In genomic region chr7:80323336-80323735, GRCm38 (mm10) we compare ENCODE assay signal across 7 mouse cellular contexts. TPM values are rescaled to one million over a fixed set of nuclear protein-coding genes. Genes with fewer than 3 reads are reported as not detected.
DNase-seq lines count a peak whose midpoint lies in the region; ATAC-seq and TF ChIP-seq lines count a peak whose summit lies in the region.

No protein-coding gene starts in this region.

- peaks cover 8% of the 10 kb centered on the region; the same call in 1 of the 2 replicates for H3K4me1 ChIP-seq in lung, postnatal 0 days (ENCODE audit: insufficient read depth, low read depth, low read length)
- H3K4me1 ChIP-seq in forebrain, embryonic 13.5 days, result peaks cover 24% of the 10 kb centered on the region
- peaks cover 17% of the 10 kb centered on the region for H3K4me1 ChIP-seq in limb, embryonic 13.5 days
- H3K4me1 ChIP-seq in stomach, embryonic 16.5 days (ENCODE audit: control insufficient read depth, insufficient read depth, low read length), result peaks cover 13% of the 10 kb centered on the region; the same call in 1 of the 2 replicates

- peak overlapping the region; percentile 63 for H3K4me3 ChIP-seq in lung, postnatal 0 days (ENCODE audit: low read depth, low read length)
- peak overlapping the region; percentile 64 for H3K4me3 ChIP-seq in forebrain, embryonic 13.5 days
- peak overlapping the region; percentile 64 for H3K4me3 ChIP-seq in limb, embryonic 13.5 days
- H3K4me3 ChIP-seq in stomach, embryonic 16.5 days (replicated peaks; ENCODE audit: low read length), result peak overlapping the region; percentile 61

- TF ChIP-seq EP300 in lung, postnatal 0 days (IDR thresholded peaks at IDR 0.05), result no peak

- DNase-seq in lung, postnatal 0 days (ENCODE audit: low spot score), result peak; percentile 33
- DNase-seq in lung, postnatal 25 days (ENCODE audit: low spot score), result no peak
- DNase-seq in thymus, adult 18-20 months, result no peak

- H3K27me3 ChIP-seq in lung, postnatal 0 days (replicated peaks; ENCODE audit: insufficient read depth, low read length), result no peaks in the 10 kb centered on the region
- no peaks in the 10 kb centered on the region for H3K27me3 ChIP-seq in forebrain, embryonic 13.5 days
- no peaks in the 10 kb centered on the region for H3K27me3 ChIP-seq in limb, embryonic 13.5 days
- no peaks in the 10 kb centered on the region for H3K27me3 ChIP-seq in stomach, embryonic 16.5 days (ENCODE audit: control insufficient read depth, insufficient read depth, low read length)

- H3K9me3 ChIP-seq in lung, postnatal 0 days (ENCODE audit: low read length), result no peaks in the 10 kb centered on the region
- no peaks in the 10 kb centered on the region for H3K9me3 ChIP-seq in forebrain, embryonic 13.5 days (replicated peaks)
- H3K9me3 ChIP-seq in limb, embryonic 13.5 days, result no peaks in the 10 kb centered on the region
- H3K9me3 ChIP-seq in stomach, embryonic 16.5 days (replicated peaks; ENCODE audit: control insufficient read depth, low read length), result no peaks in the 10 kb centered on the region

- H3K27ac ChIP-seq in lung, postnatal 0 days (ENCODE audit: low read length), result no peak overlapping the region
- H3K27ac ChIP-seq in forebrain, embryonic 13.5 days, result peak overlapping the region; percentile 84; the same call in 1 of the 2 replicates
- peak overlapping the region; percentile 76; the same call in 1 of the 2 replicates for H3K27ac ChIP-seq in limb, embryonic 13.5 days
- H3K27ac ChIP-seq in stomach, embryonic 16.5 days (ENCODE audit: low read length), result peak overlapping the region; percentile 91

- 13% methylated on average over 8 of the region's 8 CpGs for WGBS in lung, postnatal 0 days
- WGBS in forebrain, embryonic 13.5 days, result 17% methylated on average over 8 of the region's 8 CpGs
- 15% methylated on average over 8 of the region's 8 CpGs for WGBS in limb, embryonic 13.5 days
- WGBS in stomach, embryonic 16.5 days, result 13% methylated on average over 8 of the region's 8 CpGs

- peak overlapping the region; percentile 23 for H3K9ac ChIP-seq in lung, postnatal 0 days (replicated peaks; ENCODE audit: low read depth)
- H3K9ac ChIP-seq in forebrain, embryonic 13.5 days, result peak overlapping the region; percentile 78
- H3K9ac ChIP-seq in limb, embryonic 13.5 days, result peak overlapping the region; percentile 75
- peak overlapping the region; percentile 76 for H3K9ac ChIP-seq in stomach, embryonic 16.5 days (ENCODE audit: low read length)

- no peak for ATAC-seq in lung, postnatal 0 days
- ATAC-seq in forebrain, embryonic 13.5 days, result no peak
- no peak for ATAC-seq in limb, embryonic 13.5 days (ENCODE audit: low FRiP score, low read depth)
- ATAC-seq in stomach, embryonic 16.5 days (ENCODE audit: insufficient read depth, low FRiP score), result no peak
- ATAC-seq in granulocyte monocyte progenitor cell, adult 5-6 weeks (replicated peaks; ENCODE audit: poor library complexity, severe bottlenecking), result no peak

- TF ChIP-seq CTCF in lung, postnatal 0 days (IDR thresholded peaks at IDR 0.05), result no peak

- peak overlapping the region; percentile 64 for H3K4me2 ChIP-seq in lung, postnatal 0 days (replicated peaks; ENCODE audit: low read depth, low read length)
- H3K4me2 ChIP-seq in forebrain, embryonic 13.5 days, result peak overlapping the region; percentile 70
- H3K4me2 ChIP-seq in limb, embryonic 13.5 days (replicated peaks), result peak overlapping the region; percentile 83
- H3K4me2 ChIP-seq in stomach, embryonic 16.5 days (ENCODE audit: low read depth, low read length), result peak overlapping the region; percentile 87

- peaks cover 20% of the 10 kb centered on the region; the same call in 1 of the 2 replicates for H3K36me3 ChIP-seq in lung, postnatal 0 days (ENCODE audit: insufficient read depth, low read length)
- peaks cover 63% of the 10 kb centered on the region for H3K36me3 ChIP-seq in forebrain, embryonic 13.5 days (ENCODE audit: poor library complexity, severe bottlenecking)
- H3K36me3 ChIP-seq in limb, embryonic 13.5 days, result peaks cover 61% of the 10 kb centered on the region
- peaks cover 8% of the 10 kb centered on the region; the same call in 1 of the 2 replicates for H3K36me3 ChIP-seq in stomach, embryonic 16.5 days (ENCODE audit: control insufficient read depth, insufficient read depth, low read length)

RNA-seq across cellular contexts. Expression of gene Rccd1, which starts 0.9 kb away (rescaled TPM):
- polyA plus RNA-seq in lung, postnatal 0 days (2015; fragmentation: Nextera tagmentation; extraction: Ambion mirVana), result 3.4 and 3.8 TPM in 2 replicates
- polyA plus RNA-seq in forebrain, embryonic 13.5 days (2015; fragmentation: Nextera tagmentation; extraction: Ambion mirVana), result 16.2 and 18.7 TPM in 2 replicates
- polyA plus RNA-seq in limb, embryonic 13.5 days (2015; fragmentation: Nextera tagmentation; extraction: Ambion mirVana), result 12.3 and 12.4 TPM in 2 replicates
- 9.4 and 11.7 TPM in 2 replicates for polyA plus RNA-seq in stomach, embryonic 16.5 days (2015; fragmentation: Nextera tagmentation; extraction: Ambion mirVana)
- total RNA-seq in granulocyte monocyte progenitor cell, adult 5-6 weeks (2014; fragmentation: Nextera tagmentation), result 20.6 and 23.6 TPM in 2 replicates
- total RNA-seq in granulocyte monocyte progenitor cell, adult 5-6 weeks (2017), result 16.4 and 23.0 TPM in 2 replicates

RNA-seq across cellular contexts. Expression of gene Unc45a, which starts 17.5 kb away (rescaled TPM):
- 30.3 and 32.9 TPM in 2 replicates for polyA plus RNA-seq in lung, postnatal 0 days (2015; fragmentation: Nextera tagmentation; extraction: Ambion mirVana)
- polyA plus RNA-seq in forebrain, embryonic 13.5 days (2015; fragmentation: Nextera tagmentation; extraction: Ambion mirVana), result 40.8 and 46.2 TPM in 2 replicates
- 49.7 and 50.4 TPM in 2 replicates for polyA plus RNA-seq in limb, embryonic 13.5 days (2015; fragmentation: Nextera tagmentation; extraction: Ambion mirVana)
- polyA plus RNA-seq in stomach, embryonic 16.5 days (2015; fragmentation: Nextera tagmentation; extraction: Ambion mirVana), result 44.5 and 48.1 TPM in 2 replicates
- total RNA-seq in granulocyte monocyte progenitor cell, adult 5-6 weeks (2014; fragmentation: Nextera tagmentation), result 8.1 and 13.9 TPM in 2 replicates
- 20.2 and 22.4 TPM in 2 replicates for total RNA-seq in granulocyte monocyte progenitor cell, adult 5-6 weeks (2017)

RNA-seq across cellular contexts. Expression of gene Hddc3, which starts 19.6 kb away (rescaled TPM):
- 8.5 and 9.2 TPM in 2 replicates for polyA plus RNA-seq in lung, postnatal 0 days (2015; fragmentation: Nextera tagmentation; extraction: Ambion mirVana)
- 22.3 and 23.9 TPM in 2 replicates for polyA plus RNA-seq in forebrain, embryonic 13.5 days (2015; fragmentation: Nextera tagmentation; extraction: Ambion mirVana)
- 21.5 and 23.5 TPM in 2 replicates for polyA plus RNA-seq in limb, embryonic 13.5 days (2015; fragmentation: Nextera tagmentation; extraction: Ambion mirVana)
- polyA plus RNA-seq in stomach, embryonic 16.5 days (2015; fragmentation: Nextera tagmentation; extraction: Ambion mirVana), result 13.4 and 17.7 TPM in 2 replicates
- 10.3 and 14.5 TPM in 2 replicates for total RNA-seq in granulocyte monocyte progenitor cell, adult 5-6 weeks (2014; fragmentation: Nextera tagmentation)
- 15.9 and 22.4 TPM in 2 replicates for total RNA-seq in granulocyte monocyte progenitor cell, adult 5-6 weeks (2017)

RNA-seq across cellular contexts. Expression of gene Prc1, which starts 29.1 kb away (rescaled TPM):
- polyA plus RNA-seq in lung, postnatal 0 days (2015; fragmentation: Nextera tagmentation; extraction: Ambion mirVana), result 8.4 and 13.8 TPM in 2 replicates
- polyA plus RNA-seq in forebrain, embryonic 13.5 days (2015; fragmentation: Nextera tagmentation; extraction: Ambion mirVana), result 166 and 178 TPM in 2 replicates
- 109 and 123 TPM in 2 replicates for polyA plus RNA-seq in limb, embryonic 13.5 days (2015; fragmentation: Nextera tagmentation; extraction: Ambion mirVana)
- polyA plus RNA-seq in stomach, embryonic 16.5 days (2015; fragmentation: Nextera tagmentation; extraction: Ambion mirVana), result 125 and 145 TPM in 2 replicates
- 40.7 and 42.7 TPM in 2 replicates for total RNA-seq in granulocyte monocyte progenitor cell, adult 5-6 weeks (2014; fragmentation: Nextera tagmentation)
- 141 and 156 TPM in 2 replicates for total RNA-seq in granulocyte monocyte progenitor cell, adult 5-6 weeks (2017)

RNA-seq across cellular contexts. Expression of gene Man2a2, which starts 47.8 kb away (rescaled TPM):
- polyA plus RNA-seq in lung, postnatal 0 days (2015; fragmentation: Nextera tagmentation; extraction: Ambion mirVana), result 8.5 and 9.6 TPM in 2 replicates
- 15.5 and 16.8 TPM in 2 replicates for polyA plus RNA-seq in forebrain, embryonic 13.5 days (2015; fragmentation: Nextera tagmentation; extraction: Ambion mirVana)
- 22.0 and 24.4 TPM in 2 replicates for polyA plus RNA-seq in limb, embryonic 13.5 days (2015; fragmentation: Nextera tagmentation; extraction: Ambion mirVana)
- 13.8 and 14.7 TPM in 2 replicates for polyA plus RNA-seq in stomach, embryonic 16.5 days (2015; fragmentation: Nextera tagmentation; extraction: Ambion mirVana)
- total RNA-seq in granulocyte monocyte progenitor cell, adult 5-6 weeks (2014; fragmentation: Nextera tagmentation), result 60.4 and 74.6 TPM in 2 replicates
- 32.7 and 36.7 TPM in 2 replicates for total RNA-seq in granulocyte monocyte progenitor cell, adult 5-6 weeks (2017)

Comparison
In these comparisons a context has a peak if more than half of its experiments do, and no peak if none do; other contexts are left out.
1. H3K9ac ChIP-seq: peak in every context shown above with its lines; median percentile 78 in forebrain, embryonic 13.5 days; 76 in stomach, embryonic 16.5 days; 75 in limb, embryonic 13.5 days; 23 in lung, postnatal 0 days.